Mouse (Mus musculus): ENCODE results near the gene Tesk1. TPM values are rescaled to one million over a fixed set of nuclear protein-coding genes. Genes with fewer than 3 reads are reported as not detected.

Tesk1 gene
- total RNA-seq (2012; rRNA removed) (4.5 and 5.2 TPM in 2 replicates), total RNA-seq (2014; rRNA removed) (1.7 and 1.9 TPM in 2 replicates), polyA plus RNA-seq (2012; ENCODE audit: insufficient read length, low read depth) (6.0 and 7.3 TPM in 2 replicates)

DNA sequence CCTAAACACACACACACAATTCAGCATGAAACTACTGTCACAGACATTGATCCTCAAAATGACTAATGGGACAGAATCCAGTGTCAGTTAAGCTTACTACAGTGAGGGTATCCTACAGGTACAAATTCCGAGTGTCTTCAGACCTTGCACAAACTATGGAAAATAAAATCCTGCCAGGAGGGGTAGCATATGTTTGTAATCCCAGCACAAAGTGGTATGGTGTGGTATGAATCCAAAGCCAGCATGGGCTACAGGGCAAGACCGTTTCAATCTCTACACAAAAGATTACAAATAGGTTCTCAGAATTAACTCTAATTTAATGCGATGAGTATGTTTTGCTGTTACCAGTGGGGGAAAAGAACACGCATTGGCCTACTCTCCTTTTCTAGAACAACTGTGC, at the start of gene Tesk1:
Tesk1 (plus strand) TSS at position 301 of the 400 bp plus-strand sequence.
- Histone ChIP-seq H3K36me3 (replicated peaks in 1 of 2; ENCODE audit: control insufficient read depth in 1 of 2, insufficient read depth in 1 of 2, low read length in 1 of 2) (peaks cover 1 to 22% of the 10 kb centered on the region in 2 experiments), H3K9me3 (replicated peaks; ENCODE audit: low read length) (no peaks in the 10 kb centered on the region), H3K27me3 (replicated peaks) (peaks cover 12% of the 10 kb centered on the region), H3K4me3 (replicated peaks in 1 of 3; ENCODE audit: low read depth in 2 of 3, low read length in 2 of 3, poor library complexity in 1 of 3) (peak within 1 kb of the TSS; percentile 64 to 70 (median 65)), H3K79me2 (replicated peaks; ENCODE audit: control insufficient read depth, extremely low read depth, insufficient read depth, poor library complexity, severe bottlenecking) (no peaks in the 10 kb centered on the region), H3K9ac (ENCODE audit: insufficient read depth, low read depth) (peak within 1 kb of the TSS; percentile 83), H3K4me2 (ENCODE audit: insufficient read depth, low read depth, poor library complexity, severe bottlenecking) (peak within 1 kb of the TSS; percentile 88), H3K27ac (ENCODE audit: insufficient read depth, low read depth) (peak within 1 kb of the TSS; percentile 21; the same call in 1 of the 2 replicates), H3K4me1 (ENCODE audit: control insufficient read depth in 1 of 2, insufficient read depth in 2 of 2) (peaks cover 4 to 10% of the 10 kb centered on the region in 2 experiments; a peak in 3 of 4 replicates)
- in situ Hi-C loops (cut with MboI; ENCODE audit: low pct_ligation_motif_present, low pct_unique_long_range_greater_than_20kb, low sequenced_read_pairs): loop anchor here (5.0 kb wide), 1 partner anchor 41 kb away; the partner anchor contains the start of gene Sit1
- no peak for DNase-seq (ENCODE audit: extremely low read depth)
- TF ChIP-seq SMC3 (IDR thresholded peaks at IDR 0.05; ENCODE audit: low read depth, low read length) (no peak), TBP (conservative IDR thresholded peaks at IDR 0.05; ENCODE audit: low read depth, low read length) (no peak), POLR2AphosphoS2 (IDR thresholded peaks at IDR 0.05; ENCODE audit: low read depth, low read length) (no peak), ZKSCAN1 (IDR thresholded peaks at IDR 0.05; ENCODE audit: borderline replicate concordance, low read depth, low read length) (no peak), PAX5 (IDR thresholded peaks at IDR 0.05; ENCODE audit: low read length) (no peak), CTCF (conservative IDR thresholded peaks at IDR 0.05 in 1 of 2, IDR thresholded peaks at IDR 0.05 in 1 of 2; ENCODE audit: low read depth in 2 of 2, low read length in 2 of 2) (no peak), HCFC1 (IDR thresholded peaks at IDR 0.05; ENCODE audit: low read depth, low read length) (no peak), POLR2A (IDR thresholded peaks at IDR 0.05; ENCODE audit: low read depth, low read length) (no peak)
- dilution Hi-C loops (cut with MboI; ENCODE audit: extremely low pct_ligation_motif_present, extremely low pct_unique_long_range_greater_than_20kb, low sequenced_read_pairs): no loop called here

DNA sequence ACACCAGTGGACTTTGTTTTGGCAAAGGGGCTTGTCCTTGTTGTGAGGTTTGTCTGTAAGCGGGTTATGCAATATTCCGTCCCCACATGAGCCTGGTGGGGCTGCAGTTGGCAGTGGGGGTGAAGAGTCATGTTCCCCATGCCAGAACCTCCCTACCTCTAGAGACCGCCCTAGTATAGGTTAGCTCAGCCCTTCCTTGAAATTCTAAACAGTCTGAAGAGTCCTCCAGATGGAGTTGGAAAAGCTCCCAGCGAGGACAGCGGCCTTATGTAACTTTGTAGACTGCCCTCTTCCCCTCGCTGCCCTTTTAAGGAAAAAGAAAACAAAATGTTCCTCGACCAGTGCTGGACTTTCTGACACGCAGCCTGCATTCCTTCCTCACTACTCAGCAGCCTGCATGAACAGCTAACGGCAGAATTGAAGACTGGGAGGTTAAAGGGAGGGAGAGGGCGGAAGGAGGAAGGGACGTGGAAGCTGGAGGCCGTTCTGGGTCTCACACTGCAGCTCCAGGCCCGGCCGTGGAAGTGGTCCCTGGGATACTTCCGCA, 47.3 kb upstream of the Tesk1 start:
- no peaks in the 10 kb centered on the region for H3K9me3 ChIP-seq (replicated peaks; ENCODE audit: low read length)
- H3K27me3 ChIP-seq (replicated peaks): peaks cover 16% of the 10 kb centered on the region
- H3K79me2 ChIP-seq (replicated peaks; ENCODE audit: control insufficient read depth, extremely low read depth, insufficient read depth, poor library complexity, severe bottlenecking): no peaks in the 10 kb centered on the region
- TF ChIP-seq TBP (conservative IDR thresholded peaks at IDR 0.05; ENCODE audit: low read depth, low read length): no peak
- no peak for TF ChIP-seq EP300 (IDR thresholded peaks at IDR 0.05; ENCODE audit: low read length)
- TF ChIP-seq MYC (IDR thresholded peaks at IDR 0.05; ENCODE audit: low read depth, low read length): no peak
- TF ChIP-seq POLR2A (IDR thresholded peaks at IDR 0.05; ENCODE audit: low read depth, low read length): no peak
- TF ChIP-seq IRF4 (IDR thresholded peaks at IDR 0.05; ENCODE audit: low read depth, low read length): no peak
- no peak for TF ChIP-seq HCFC1 (IDR thresholded peaks at IDR 0.05; ENCODE audit: low read depth, low read length)
- TF ChIP-seq RAD21 (IDR thresholded peaks at IDR 0.05; ENCODE audit: low read depth, low read length): no peak
- no peak for TF ChIP-seq CHD1 (IDR thresholded peaks at IDR 0.05; ENCODE audit: low read depth, low read length)
- no peak for TF ChIP-seq GABPA (IDR thresholded peaks at IDR 0.05; ENCODE audit: insufficient replicate concordance, low read depth, low read length)
- TF ChIP-seq MAFK (IDR thresholded peaks at IDR 0.05; ENCODE audit: insufficient replicate concordance, low read length): no peak
- no peak for TF ChIP-seq ZKSCAN1 (IDR thresholded peaks at IDR 0.05; ENCODE audit: borderline replicate concordance, low read depth, low read length)
- no peak for TF ChIP-seq SIN3A (IDR thresholded peaks at IDR 0.05; ENCODE audit: low read length)
- TF ChIP-seq CHD2 (IDR thresholded peaks at IDR 0.05; ENCODE audit: low read length): no peak
- TF ChIP-seq MAZ (IDR thresholded peaks at IDR 0.05; ENCODE audit: low read depth, low read length): no peak
- no peak for TF ChIP-seq RCOR1 (conservative IDR thresholded peaks at IDR 0.05; ENCODE audit: low read depth, low read length)
- no peak for TF ChIP-seq E2F4 (IDR thresholded peaks at IDR 0.05; ENCODE audit: insufficient replicate concordance, low read depth, low read length)
- no peak for TF ChIP-seq PAX5 (IDR thresholded peaks at IDR 0.05; ENCODE audit: low read length)
- DNase-seq (ENCODE audit: extremely low read depth): no peak
- H3K4me1 ChIP-seq (ENCODE audit: control insufficient read depth in 1 of 2, insufficient read depth in 2 of 2): peaks cover 2 to 4% of the 10 kb centered on the region in 2 experiments; a peak in 1 of 4 replicates
- H3K4me3 ChIP-seq (replicated peaks in 1 of 3; ENCODE audit: low read depth in 2 of 3, low read length in 2 of 3, poor library complexity in 1 of 3): no peak overlapping the region
- no peak overlapping the region for H3K9ac ChIP-seq (ENCODE audit: insufficient read depth, low read depth)
- no peak overlapping the region for H3K4me2 ChIP-seq (ENCODE audit: insufficient read depth, low read depth, poor library complexity, severe bottlenecking)
- in situ Hi-C loops (cut with MboI; ENCODE audit: low pct_ligation_motif_present, low pct_unique_long_range_greater_than_20kb, low sequenced_read_pairs) (no loop called here), dilution Hi-C loops (cut with MboI; ENCODE audit: extremely low pct_ligation_motif_present, extremely low pct_unique_long_range_greater_than_20kb, low sequenced_read_pairs) (no loop called here)
- H3K27ac ChIP-seq (ENCODE audit: insufficient read depth, low read depth): no peak overlapping the region
- no peaks in the 10 kb centered on the region for H3K36me3 ChIP-seq (replicated peaks in 1 of 2; ENCODE audit: control insufficient read depth in 1 of 2, insufficient read depth in 1 of 2, low read length in 1 of 2)
